Mouse (Mus musculus) CH12.LX (cell line): ENCODE data around the gene Ehd1. TPM values are rescaled to one million over a fixed set of nuclear protein-coding genes. Genes with fewer than 3 reads are reported as not detected.

ENCODE experiments used
- DNase-seq: peaks from one replicate; pipeline ENCODE4 v3.0.0-alpha.2; 2013; ENCODE audit errors: extremely low read depth
- H3K27ac ChIP-seq: 2 replicates; pipeline ENCODE4 v1.5.1; 2012; ENCODE audit warnings: low read depth, mild to moderate bottlenecking, control low read depth, moderate library complexity; ENCODE audit not compliant: insufficient read depth
- H3K27me3 ChIP-seq: replicated peaks from 2 replicates; pipeline ENCODE3; 2012; ENCODE audit warnings: inconsistent platforms
- H3K36me3 ChIP-seq, 2 experiments: replicated peaks in 1 of 2; 2 replicates each; pipeline versions ENCODE3 to v1.6.1; 2012; ENCODE audit warnings: inconsistent platforms in 1 of 2, low read length in 1 of 2, mild to moderate bottlenecking in 1 of 2, mixed read lengths in 1 of 2, moderate library complexity in 1 of 2; ENCODE audit not compliant: control insufficient read depth in 1 of 2, insufficient read depth in 1 of 2
- H3K4me1 ChIP-seq, 2 experiments: 2 replicates each; pipeline ENCODE4 v1.6.1; 2012; ENCODE audit warnings: inconsistent platforms in 1 of 2, moderate library complexity in 1 of 2; ENCODE audit not compliant: insufficient read depth in 2 of 2, control insufficient read depth in 1 of 2
- H3K4me2 ChIP-seq: 2 replicates; pipeline ENCODE4 v1.6.1; 2012; ENCODE audit warnings: low read depth, mild to moderate bottlenecking, control low read depth; ENCODE audit not compliant: poor library complexity, insufficient read depth, severe bottlenecking
- H3K4me3 ChIP-seq, 3 experiments: fragments of 150-350 bp in 1 of 3; sonication (generic) in 1 of 3; replicated peaks in 1 of 3; 2 replicates each; pipeline versions ENCODE3 to v1.5.1; 2011 to 2012; ENCODE audit warnings: low read depth in 2 of 3, low read length in 2 of 3, mild to moderate bottlenecking in 2 of 3, moderate library complexity in 2 of 3, control low read depth in 1 of 3, improper control_type of control experiment in 1 of 3, inconsistent platforms in 1 of 3, mixed read lengths in 1 of 3; ENCODE audit not compliant: poor library complexity in 1 of 3
- H3K79me2 ChIP-seq: replicated peaks from 2 replicates; pipeline ENCODE4 v1.6.1; 2012; ENCODE audit warnings: mild to moderate bottlenecking, moderate library complexity; ENCODE audit not compliant: control insufficient read depth, poor library complexity, insufficient read depth, severe bottlenecking; ENCODE audit errors: extremely low read depth
- H3K9ac ChIP-seq: 2 replicates; pipeline ENCODE4 v1.6.1; 2012; ENCODE audit warnings: low read depth, mild to moderate bottlenecking, control low read depth, moderate library complexity; ENCODE audit not compliant: insufficient read depth
- H3K9me3 ChIP-seq: replicated peaks from 2 replicates; pipeline ENCODE3; 2012; ENCODE audit warnings: low read length, inconsistent platforms, mixed read lengths
- CHD1 ChIP-seq: IDR thresholded peaks from 2 replicates; pipeline ENCODE4 v1.6.1; 2012; ENCODE audit warnings: low read depth, low read length, improper control_type of control experiment, inconsistent platforms
- E2F4 ChIP-seq: IDR thresholded peaks from 2 replicates; pipeline ENCODE4 v1.6.1; 2011; ENCODE audit warnings: low read depth, low read length, improper control_type of control experiment; ENCODE audit not compliant: insufficient replicate concordance
- HCFC1 ChIP-seq: IDR thresholded peaks from 2 replicates; pipeline ENCODE4 v1.6.1; 2012; ENCODE audit warnings: low read depth, mild to moderate bottlenecking, inconsistent platforms, low read length, improper control_type of control experiment
- IRF4 ChIP-seq: IDR thresholded peaks from 2 replicates; pipeline ENCODE4 v1.6.1; 2014; ENCODE audit warnings: low read depth, mild to moderate bottlenecking, inconsistent platforms, low read length, improper control_type of control experiment
- JUND ChIP-seq: conservative IDR thresholded peaks from 2 replicates; pipeline ENCODE4 v1.6.1; 2011; ENCODE audit warnings: low read depth, low read length, improper control_type of control experiment
- KAT2A ChIP-seq: IDR thresholded peaks from 2 replicates; pipeline ENCODE4 v1.6.1; 2012; ENCODE audit warnings: low read length, improper control_type of control experiment, inconsistent platforms; ENCODE audit not compliant: insufficient replicate concordance
- MAX ChIP-seq: IDR thresholded peaks from 2 replicates; pipeline ENCODE4 v1.6.1; 2011; ENCODE audit warnings: low read length, improper control_type of control experiment
- MEF2A ChIP-seq: IDR thresholded peaks from 2 replicates; pipeline ENCODE4 v1.6.1; 2014; ENCODE audit warnings: low read depth, mild to moderate bottlenecking, inconsistent platforms, low read length, improper control_type of control experiment, borderline replicate concordance
- MXI1 ChIP-seq: IDR thresholded peaks from 2 replicates; pipeline ENCODE4 v1.6.1; 2011; ENCODE audit warnings: mild to moderate bottlenecking, low read depth, low read length, improper control_type of control experiment
- NRF1 ChIP-seq: IDR thresholded peaks from 2 replicates; pipeline ENCODE4 v1.6.1; 2014; ENCODE audit warnings: low read depth, mild to moderate bottlenecking, inconsistent platforms, low read length, improper control_type of control experiment, moderate library complexity
- POLR2A ChIP-seq: IDR thresholded peaks from 2 replicates; pipeline ENCODE4 v1.6.1; 2011; ENCODE audit warnings: low read depth, mild to moderate bottlenecking, improper control_type of control experiment, low read length
- RCOR1 ChIP-seq: conservative IDR thresholded peaks from 2 replicates; pipeline ENCODE4 v1.6.1; 2012; ENCODE audit warnings: low read depth, mild to moderate bottlenecking, inconsistent platforms, low read length, improper control_type of control experiment
- SIN3A ChIP-seq: IDR thresholded peaks from 2 replicates; pipeline ENCODE4 v1.6.1; 2012; ENCODE audit warnings: low read length, improper control_type of control experiment, inconsistent platforms
- TBP ChIP-seq: conservative IDR thresholded peaks from 2 replicates; pipeline ENCODE4 v1.6.1; 2011; ENCODE audit warnings: low read depth, low read length, improper control_type of control experiment
- UBTF ChIP-seq: IDR thresholded peaks from 2 replicates; pipeline ENCODE4 v1.6.1; 2012; ENCODE audit warnings: low read depth, mild to moderate bottlenecking, inconsistent platforms, low read length, improper control_type of control experiment, moderate library complexity
- ZC3H11A ChIP-seq: IDR thresholded peaks from 2 replicates; pipeline ENCODE4 v1.6.1; 2012; ENCODE audit warnings: low read depth, mild to moderate bottlenecking, inconsistent platforms, low read length, improper control_type of control experiment
- dilution Hi-C: fragments of 300-500 bp; cut with MboI; formaldehyde crosslinking; loops from 2 replicates; pipeline ENCODE4 v1.14.3; 2020; ENCODE audit warnings: low sequenced_read_pairs; ENCODE audit not compliant: extremely low pct_unique_long_range_greater_than_20kb, extremely low pct_ligation_motif_present
- in situ Hi-C: fragments of 300-500 bp; cut with MboI; formaldehyde crosslinking; loops from 3 replicates; pipeline ENCODE4 v1.14.3; 2019; ENCODE audit warnings: low sequenced_read_pairs, low pct_ligation_motif_present, low pct_unique_long_range_greater_than_20kb, mixed read lengths
- polyA plus RNA-seq: library from polyadenylated mRNA; unstranded; fragments of >175 nt; gene quantifications from 2 replicates; pipeline ENCODE4 v1.2.1, GENCODE M21; 2012; ENCODE audit warnings: low read depth; ENCODE audit not compliant: insufficient read length
- total RNA-seq, 2 experiments: library from RNA; depleted of rRNA; stranded (reverse); fragments of 300-350 nt in 1 of 2; fragments of >200 nt in 1 of 2; gene quantifications; 2 replicates each; pipeline ENCODE4 v1.2.3; 2012 to 2014

Ehd1 gene
- total and polyA plus RNA-seq, 3 experiments: 131 to 400 (median 245) TPM

DNA sequence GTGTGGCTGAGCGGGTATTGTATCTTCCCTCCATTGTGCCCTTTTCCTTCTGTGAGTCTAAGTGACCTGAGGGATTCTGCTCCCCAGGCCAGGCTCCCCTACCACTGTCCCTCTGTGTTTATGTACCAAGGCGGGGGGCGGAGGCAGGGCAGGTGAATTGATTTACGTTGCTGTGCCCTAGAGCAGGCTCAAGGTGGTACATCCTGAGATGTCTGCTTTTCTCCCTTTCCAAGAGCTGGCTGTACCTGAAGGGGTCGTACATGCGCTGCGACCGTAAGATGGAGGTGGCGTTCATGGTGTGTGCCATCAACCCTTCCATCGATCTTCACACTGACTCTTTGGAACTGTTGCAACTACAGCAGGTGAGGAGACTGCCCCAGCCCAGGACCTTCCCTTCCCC lies 60.4 kb downstream of the Ehd1 start:
- DNase-seq: no peak
- no peak overlapping the region for H3K27ac ChIP-seq
- in situ Hi-C loops: no loop called here
- peaks cover 27 to 34% of the 10 kb centered on the region in 2 experiments for H3K36me3 ChIP-seq
- TF ChIP-seq E2F4: no peak
- TF ChIP-seq JUND: no peak
- no peak for TF ChIP-seq RCOR1
- no peak for TF ChIP-seq MAX
- no peak for TF ChIP-seq IRF4
- TF ChIP-seq MEF2A: no peak
- no peak for TF ChIP-seq POLR2A
- no peak for TF ChIP-seq MXI1
- no peak for TF ChIP-seq TBP
- no peak for TF ChIP-seq NRF1
- TF ChIP-seq SIN3A: no peak
- TF ChIP-seq ZC3H11A: no peak
- no peak for TF ChIP-seq HCFC1
- TF ChIP-seq KAT2A: no peak
- no peak for TF ChIP-seq CHD1
- peak overlapping the region; percentile 85 for H3K4me2 ChIP-seq
- peaks cover 25% of the 10 kb centered on the region for H3K79me2 ChIP-seq
- peak overlapping the region; percentile 76; the same call in 1 of the 2 replicates for H3K9ac ChIP-seq
- dilution Hi-C loops: no loop called here
- peak overlapping the region in 2 of 3 experiments; percentile 79 to 87 for H3K4me3 ChIP-seq
- H3K4me1 ChIP-seq: peaks cover 31 to 55% of the 10 kb centered on the region in 2 experiments
- no peaks in the 10 kb centered on the region for H3K27me3 ChIP-seq
- no peaks in the 10 kb centered on the region for H3K9me3 ChIP-seq

DNA sequence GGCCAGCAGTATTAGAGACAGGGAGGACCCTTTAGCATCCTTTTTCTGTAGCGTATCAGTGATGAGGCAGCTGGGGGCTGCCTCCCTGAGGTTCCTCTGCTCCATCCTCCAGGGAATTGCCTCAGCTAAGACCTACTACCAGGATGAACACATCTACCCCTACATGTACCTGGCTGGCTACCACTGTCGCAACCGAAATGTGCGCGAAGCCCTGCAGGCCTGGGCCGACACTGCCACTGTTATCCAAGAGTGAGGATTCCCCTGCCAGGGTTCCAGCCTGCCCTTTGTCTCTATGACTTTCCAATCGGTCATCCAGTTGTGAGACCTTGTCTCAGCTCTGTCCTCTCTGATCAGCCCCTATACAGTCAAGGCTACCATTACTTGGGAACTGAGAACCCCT lies 61.6 kb downstream of the Ehd1 start:
- Histone ChIP-seq H3K79me2 (peaks cover 28% of the 10 kb centered on the region), H3K36me3 (peaks cover 30 to 44% of the 10 kb centered on the region in 2 experiments), H3K4me2 (no peak overlapping the region), H3K4me3 (no peak overlapping the region), H3K9ac (no peak overlapping the region), H3K27me3 (no peaks in the 10 kb centered on the region), H3K27ac (0 out of 2 replicates have a peak overlapping the region, but pooled peaks have one; percentile 8), H3K4me1 (peaks cover 38 to 60% of the 10 kb centered on the region in 2 experiments)
- in situ Hi-C loops: no loop called here
- no peak for DNase-seq
- no peak for TF ChIP-seq POLR2A
- no peak for TF ChIP-seq UBTF
- TF ChIP-seq, all 38 proteins: peak for 0
- H3K9me3 ChIP-seq: no peaks in the 10 kb centered on the region
- dilution Hi-C loops: no loop called here
